Mouse (Mus musculus): Measurements from ENCODE around the gene Wdr74.

- TF ChIP-seq CTCF (IDR thresholded peaks at IDR 0.05; ENCODE audit: control insufficient read depth, insufficient read depth, insufficient replicate concordance, low read depth, low read length) (no peak), POLR2A (IDR thresholded peaks at IDR 0.05; ENCODE audit: control insufficient read depth, low read depth, low read length) (no peak)
Measured at GRCm38 (mm10) chr19:8734334-8734733, 1.3 kb upstream of the Wdr74 start.
